Mouse (Mus musculus) adrenal gland, adult (tissue): ENCODE results near the gene Ephb3.
A peak's percentile ranks its signal among the peaks of the same experiment; 100 is the strongest.
"Not testable (repeated sequence)": the region's sequence is repeated elsewhere in the genome, so short reads cannot be mapped to it uniquely, and the experiment has no call there.

Experiments
- DNase-seq, 2 experiments: peaks; one replicate each; pipeline ENCODE4 v3.0.0; 2022 to 2023; ENCODE audit warnings: low spot score in 1 of 2; ENCODE audit not compliant: inconsistent age in 2 of 2

Ephb3 gene

GRCm38 (mm10) chr16:21204367-21205092 lies at the start of gene Ephb3:
Ephb3 (plus strand) TSS chr16:21204755.
- DNase-seq = peak; percentile 96 to 98

GRCm38 (mm10) chr16:21156261-21156660 lies 48.3 kb upstream of the Ephb3 start:
- DNase-seq = not testable (repeated sequence)

- DNase-seq = not testable (repeated sequence)
Measured at GRCm38 (mm10) chr16:21159226-21159625, 45.3 kb upstream of the Ephb3 start.

GRCm38 (mm10) chr16:21163423-21163822 lies 41.1 kb upstream of the Ephb3 start:
- DNase-seq = not testable (repeated sequence)

- DNase-seq = peak in 1 of 2 experiments; percentile 38
Measured at GRCm38 (mm10) chr16:21165343-21166220, 39.0 kb upstream of the Ephb3 start.

GRCm38 (mm10) chr16:21168730-21169129 lies 35.8 kb upstream of the Ephb3 start:
- no peak for DNase-seq

- DNase-seq = no peak
Measured at GRCm38 (mm10) chr16:21175236-21175635, 29.3 kb upstream of the Ephb3 start.

GRCm38 (mm10) chr16:21182108-21182507 lies 22.4 kb upstream of the Ephb3 start:
- DNase-seq = no peak

- peak in 1 of 2 experiments; percentile 32 for DNase-seq
Measured at GRCm38 (mm10) chr16:21184697-21185096, 19.9 kb upstream of the Ephb3 start.

GRCm38 (mm10) chr16:21187568-21187967 lies 17.0 kb upstream of the Ephb3 start:
- DNase-seq = no peak

- DNase-seq = no peak
Measured at GRCm38 (mm10) chr16:21188345-21188744, 16.2 kb upstream of the Ephb3 start.

GRCm38 (mm10) chr16:21191569-21191968 lies 13.0 kb upstream of the Ephb3 start:
- DNase-seq = no peak

GRCm38 (mm10) chr16:21192509-21193354 lies 11.8 kb upstream of the Ephb3 start:
- DNase-seq = peak in 1 of 2 experiments; percentile 83

GRCm38 (mm10) chr16:21194182-21194581 lies 10.4 kb upstream of the Ephb3 start:
- DNase-seq = no peak

- no peak for DNase-seq
Measured at GRCm38 (mm10) chr16:21195260-21195866, 9.2 kb upstream of the Ephb3 start.

GRCm38 (mm10) chr16:21196576-21196975 lies 8.0 kb upstream of the Ephb3 start:
- no peak for DNase-seq

- no peak for DNase-seq
Measured at GRCm38 (mm10) chr16:21197542-21197941, 7.0 kb upstream of the Ephb3 start.

- no peak for DNase-seq
Measured at GRCm38 (mm10) chr16:21198006-21198405, 6.5 kb upstream of the Ephb3 start.

- DNase-seq = peak in 1 of 2 experiments; percentile 43
Measured at GRCm38 (mm10) chr16:21198529-21198928, 6.0 kb upstream of the Ephb3 start.

- DNase-seq = no peak
Measured at GRCm38 (mm10) chr16:21199426-21199825, 5.1 kb upstream of the Ephb3 start.

GRCm38 (mm10) chr16:21202731-21203130 lies 1.8 kb upstream of the Ephb3 start:
- DNase-seq = no peak
